Mouse (Mus musculus): ENCODE measurements at regions not wholly inside any gene's neighbourhood (a gene's known extent, or its start where the extent isn't known, plus 50 kb on each side); places are given as distances from the start of the nearest gene placed in this dataset.
A peak's percentile ranks its signal among the peaks of the same experiment; 100 is the strongest.

DNA sequence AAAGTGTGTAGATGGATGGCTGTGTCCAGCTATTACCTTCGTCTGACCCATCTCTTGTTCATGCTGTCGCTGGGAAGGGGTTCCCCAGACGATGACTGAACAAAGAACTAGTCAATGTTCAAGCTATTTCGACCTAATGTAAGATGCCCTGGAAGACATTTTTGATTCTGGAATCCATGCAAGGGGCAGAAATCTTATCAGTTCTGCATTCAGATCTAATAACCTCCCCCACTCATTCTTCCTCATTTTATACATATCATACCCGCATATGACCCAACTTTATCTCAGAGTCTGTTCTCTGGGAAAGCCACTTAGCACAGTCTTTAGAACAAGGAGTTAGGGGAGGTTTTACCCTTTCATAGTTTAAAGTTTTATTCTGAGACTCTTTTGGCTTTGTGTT, 52.2 kb upstream of the 2310009B15Rik start:
- DNase-seq (ENCODE audit: low read depth), result no peak

DNA sequence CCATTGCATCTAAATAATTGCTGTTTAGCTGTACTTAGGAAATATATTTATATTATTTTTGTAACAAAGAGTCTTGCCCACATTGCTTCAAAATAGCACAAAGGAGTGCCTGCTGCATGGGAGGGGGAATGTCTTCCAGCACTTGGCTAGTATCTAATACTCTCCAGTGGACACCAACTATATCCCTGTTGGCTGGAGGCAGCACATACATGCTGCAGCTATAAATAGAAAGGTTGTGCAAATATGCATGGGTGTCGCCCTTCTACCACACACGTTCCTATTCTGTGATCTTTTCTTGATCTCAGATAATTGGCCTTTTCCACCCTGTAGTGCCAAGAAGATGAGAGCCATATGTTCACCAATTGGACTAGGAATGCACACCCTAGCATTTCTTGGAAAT, 53.0 kb upstream of the 2310009B15Rik start:
- DNase-seq (ENCODE audit: low read depth), result no peak

DNA sequence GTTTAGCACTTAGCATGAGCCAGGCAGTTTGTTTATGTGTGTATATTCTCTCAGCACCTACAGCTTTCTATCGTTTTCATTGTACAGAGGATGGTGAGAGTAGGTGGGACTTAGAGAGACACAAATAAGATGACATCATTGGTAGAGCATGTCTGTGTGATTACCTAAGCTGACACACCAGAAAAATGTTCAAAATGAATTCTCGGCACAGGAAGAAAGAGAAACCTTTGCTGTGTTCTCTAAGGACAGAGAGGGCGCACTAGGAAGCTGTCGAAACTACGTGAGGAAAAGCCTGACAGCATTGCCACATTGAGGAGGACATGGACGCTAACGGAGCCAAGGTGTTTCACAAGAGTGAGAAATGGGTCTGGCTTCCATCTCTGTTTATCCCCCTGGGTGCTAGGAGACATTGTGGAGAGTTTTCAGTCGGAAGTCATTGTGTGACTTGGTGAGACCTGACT, 51.0 kb upstream of the Dennd1b start:
- peak; percentile 70 for DNase-seq (ENCODE audit: low read depth)

DNA sequence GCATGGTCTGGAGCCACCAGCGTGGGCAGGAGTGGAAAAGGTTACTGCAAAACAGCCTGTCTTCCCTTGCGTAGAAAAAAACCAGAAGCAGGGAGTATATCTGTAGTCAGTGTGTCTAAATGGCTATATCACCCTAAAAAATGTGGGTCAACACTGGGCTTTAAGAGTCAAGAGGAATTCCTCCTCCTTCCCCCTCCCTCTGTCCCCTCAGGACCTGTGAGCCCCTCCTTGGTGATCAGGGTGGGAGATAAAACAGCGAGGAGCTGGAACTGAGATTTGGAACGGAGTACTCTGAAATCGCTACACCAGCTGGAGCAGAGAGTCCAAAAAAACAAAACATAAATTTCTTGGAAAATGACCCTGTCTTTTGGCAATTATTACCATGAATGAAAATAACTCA, 50.3 kb upstream of the Dennd1b start:
- DNase-seq (ENCODE audit: low read depth), result no peak

DNA sequence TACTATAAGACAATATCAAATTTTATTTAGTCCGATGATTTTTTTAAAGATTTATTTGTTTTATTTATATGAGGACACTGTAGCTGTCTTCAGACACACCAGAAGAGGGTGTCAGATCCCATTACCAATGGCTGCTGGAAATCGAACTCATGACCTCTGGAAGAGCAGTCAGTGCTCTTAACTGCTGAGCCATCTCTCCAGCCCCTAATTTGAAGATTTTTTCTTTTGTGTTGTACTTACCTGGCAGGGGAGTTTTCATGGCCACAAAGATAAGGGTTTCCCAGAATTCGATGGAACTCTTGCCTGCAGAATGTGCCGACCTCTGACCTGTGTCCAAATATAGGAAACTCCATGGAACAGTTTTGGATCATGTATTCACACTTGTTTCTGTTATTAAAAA, 49.8 kb upstream of the Dennd1b start:
- no peak for DNase-seq (ENCODE audit: low read depth)
